Mouse (Mus musculus) activated CD4-positive, CD25-positive, alpha-beta regulatory T cell, adult 4 months (primary cell): ENCODE data around the gene 4930519P11Rik. TPM values are rescaled to one million over a fixed set of nuclear protein-coding genes. Genes with fewer than 3 reads are reported as not detected.
A peak's percentile ranks its signal among the peaks of the same experiment; 100 is the strongest.

Source experiments
- ATAC-seq: one replicate; pipeline ENCODE4 v1.8.0; 2017
- polyA plus RNA-seq, 2 experiments: library from polyadenylated mRNA; unstranded; fragments of 100-300 nt; shearing (Covaris generic); gene quantifications; one replicate each; pipeline ENCODE4 v1.2.1; 2017

The 4930519P11Rik gene
- not detected for polyA plus RNA-seq

DNA sequence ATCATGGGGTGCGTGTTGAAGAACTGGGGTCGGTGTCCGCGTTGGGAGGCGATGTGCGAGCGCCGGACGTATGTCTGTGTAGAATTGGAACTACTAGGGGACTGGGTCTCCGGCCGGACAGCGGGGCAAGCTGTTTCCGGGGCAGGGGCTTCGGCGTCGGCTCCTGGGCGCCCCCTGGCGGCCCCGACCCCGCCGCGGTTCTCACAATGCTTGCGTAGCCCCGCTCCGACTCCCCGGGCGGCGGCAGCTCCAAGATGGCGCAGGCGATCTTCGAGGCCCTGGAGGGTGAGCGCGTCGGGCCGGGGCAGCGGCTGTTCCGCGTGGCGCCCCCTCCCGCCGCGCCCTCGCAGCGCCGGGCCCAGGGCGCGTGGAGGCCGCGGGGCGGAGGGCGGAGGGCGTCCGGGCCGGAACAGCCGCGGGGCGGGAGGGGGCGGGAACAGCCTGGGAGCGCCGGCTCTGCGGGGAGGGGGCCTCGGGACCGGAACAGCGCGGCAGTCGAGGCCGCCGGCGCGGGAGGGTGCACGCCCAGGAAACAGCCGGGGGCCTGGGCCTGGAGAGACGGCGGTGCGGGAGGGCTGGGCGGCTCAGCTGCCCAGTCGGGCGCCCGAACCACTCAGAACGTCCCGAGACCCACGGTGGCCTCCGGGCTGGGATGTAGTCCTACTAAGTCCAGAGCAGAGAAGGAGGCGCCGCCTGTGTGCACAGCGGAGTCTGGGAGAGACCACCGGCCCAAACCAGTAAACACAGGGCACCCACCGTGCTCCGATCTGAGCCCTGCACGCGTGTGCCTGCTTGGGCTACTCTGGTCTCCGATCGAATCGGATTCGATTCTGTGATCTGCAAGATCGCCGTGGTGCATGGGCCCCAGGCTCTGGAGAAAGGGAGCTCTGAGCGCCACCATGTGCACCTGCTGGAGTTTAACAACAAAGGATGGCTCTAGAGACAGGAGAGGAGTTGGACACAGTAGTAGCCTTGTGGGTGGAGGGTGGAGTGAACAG lies at the start of gene 4930519P11Rik, which contains the start of gene Zfp341:
Gene 4930519P11Rik (minus strand): TSS at position 320 of the 998 bp plus-strand sequence.
Gene Zfp341 (plus strand): TSS at position 180 of the 998 bp plus-strand sequence.
- peak; percentile 78 for ATAC-seq

DNA sequence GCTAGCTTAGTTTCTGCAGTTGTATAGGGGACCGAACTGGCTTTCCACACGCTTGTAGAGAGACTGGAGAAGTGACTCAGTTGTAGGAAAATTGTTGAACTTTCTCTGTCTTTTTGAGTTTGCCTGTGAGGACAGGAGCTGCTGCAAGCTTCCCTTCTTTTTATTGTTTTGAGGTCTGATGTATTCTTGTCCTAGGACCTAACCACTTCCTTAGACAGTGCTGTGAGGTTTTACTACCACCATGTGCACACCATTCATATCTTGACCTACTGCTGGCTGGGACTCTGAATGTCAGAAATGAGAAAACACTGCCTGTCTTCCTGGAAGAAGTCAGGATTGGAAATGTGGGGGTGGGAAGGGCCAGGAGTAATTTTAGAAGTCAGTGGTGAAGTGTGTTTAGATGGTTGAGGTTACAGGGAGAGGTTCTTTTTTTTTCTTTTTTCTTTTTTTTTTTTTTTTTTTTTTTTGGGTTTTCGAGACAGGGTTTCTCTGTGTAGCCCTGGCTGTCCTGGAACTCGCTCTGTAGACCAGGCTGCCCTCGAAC lies 46.4 kb upstream of the 4930519P11Rik start:
- ATAC-seq = no peak

DNA sequence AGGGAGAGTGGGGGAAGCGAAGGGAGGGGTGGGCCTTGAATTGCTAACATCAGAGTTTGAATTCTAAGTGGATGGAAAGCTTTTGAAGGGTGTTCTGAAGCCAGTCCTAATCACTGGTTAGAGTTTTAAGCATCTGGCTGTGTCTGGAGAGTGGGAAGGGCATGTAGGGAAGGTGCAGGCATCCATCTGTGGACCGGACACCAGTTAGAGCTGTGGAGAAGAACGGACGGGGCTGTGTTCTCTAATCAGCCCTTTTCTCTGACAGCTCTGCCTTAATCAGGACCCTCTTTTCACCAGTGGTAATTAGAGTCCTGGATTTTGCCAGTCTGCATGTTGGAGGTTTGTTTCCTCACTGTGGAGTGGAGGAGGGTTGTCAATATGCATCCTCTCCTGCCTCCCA lies 45.8 kb upstream of the 4930519P11Rik start:
- no peak for ATAC-seq

DNA sequence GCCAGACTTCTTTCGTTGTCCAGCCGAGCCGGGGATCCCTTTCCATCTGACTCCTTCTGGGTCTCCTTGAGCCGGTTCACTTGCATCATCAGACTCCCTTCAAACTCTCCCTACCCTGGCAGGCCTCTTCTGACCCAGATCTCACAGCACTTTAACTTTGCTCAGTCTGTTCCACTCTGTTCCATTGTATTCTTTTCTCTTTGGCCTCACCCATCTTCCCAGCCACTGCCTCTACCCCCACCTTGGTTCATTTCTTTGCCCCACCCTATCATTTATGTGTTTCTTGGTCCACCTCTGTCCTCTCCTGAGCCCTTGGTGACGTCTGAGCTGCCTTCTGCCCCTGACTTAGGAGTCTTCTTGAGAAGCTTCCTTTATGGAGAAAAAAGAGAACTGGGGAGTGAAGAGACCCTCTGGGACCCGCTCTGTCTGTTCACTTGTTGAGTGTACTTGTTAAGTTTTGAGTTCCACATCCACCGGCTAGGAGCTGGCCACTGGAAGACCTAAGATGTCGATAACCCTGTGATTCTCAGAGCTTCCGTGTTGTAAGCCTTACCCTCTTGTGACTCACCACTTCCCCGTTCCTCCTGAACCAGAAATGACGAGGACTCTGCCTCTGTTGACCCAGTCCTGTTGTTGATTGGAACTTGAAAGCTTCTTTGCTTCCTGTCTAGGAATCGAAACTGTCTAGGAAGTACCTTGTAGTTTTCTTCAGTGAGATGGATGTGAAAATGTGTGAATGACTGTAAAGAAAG lies 44.4 kb upstream of the 4930519P11Rik start:
- peak; percentile 75 for ATAC-seq

DNA sequence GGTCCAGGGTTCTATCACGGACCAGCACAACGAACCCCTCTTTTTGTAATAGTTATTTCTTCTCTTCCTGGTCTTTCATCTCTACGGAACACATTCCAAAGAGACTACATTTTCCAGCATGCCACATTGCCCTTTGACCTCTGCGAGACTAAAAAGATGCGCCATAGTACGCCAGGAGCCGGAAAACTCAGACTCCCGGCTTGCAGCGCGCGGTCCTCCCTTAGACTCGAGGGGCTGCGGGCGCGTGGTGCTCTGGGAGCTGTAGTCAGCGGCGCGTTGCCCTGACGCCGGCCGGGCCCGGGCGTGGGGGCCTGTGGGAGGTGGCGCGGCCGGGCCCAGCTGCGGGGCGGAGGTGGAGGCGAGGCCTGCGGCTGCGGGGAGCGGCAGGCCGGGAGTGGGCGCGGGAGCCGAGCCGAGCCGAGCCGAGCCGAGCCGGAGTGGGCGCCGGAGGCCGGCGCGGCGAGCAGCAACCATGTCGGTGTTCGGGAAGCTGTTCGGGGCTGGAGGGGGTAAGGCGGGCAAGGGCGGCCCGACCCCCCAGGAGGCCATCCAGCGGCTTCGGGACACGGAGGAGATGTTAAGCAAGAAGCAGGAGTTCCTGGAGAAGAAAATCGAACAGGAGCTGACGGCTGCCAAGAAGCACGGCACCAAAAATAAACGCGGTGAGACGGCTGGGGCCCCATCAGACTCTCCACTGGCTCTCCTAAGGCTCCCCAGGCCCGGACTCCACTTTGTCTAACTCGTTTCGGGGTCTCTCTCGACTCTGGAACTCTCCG lies 43.7 kb upstream of the 4930519P11Rik start:
- ATAC-seq = peak; percentile 86

DNA sequence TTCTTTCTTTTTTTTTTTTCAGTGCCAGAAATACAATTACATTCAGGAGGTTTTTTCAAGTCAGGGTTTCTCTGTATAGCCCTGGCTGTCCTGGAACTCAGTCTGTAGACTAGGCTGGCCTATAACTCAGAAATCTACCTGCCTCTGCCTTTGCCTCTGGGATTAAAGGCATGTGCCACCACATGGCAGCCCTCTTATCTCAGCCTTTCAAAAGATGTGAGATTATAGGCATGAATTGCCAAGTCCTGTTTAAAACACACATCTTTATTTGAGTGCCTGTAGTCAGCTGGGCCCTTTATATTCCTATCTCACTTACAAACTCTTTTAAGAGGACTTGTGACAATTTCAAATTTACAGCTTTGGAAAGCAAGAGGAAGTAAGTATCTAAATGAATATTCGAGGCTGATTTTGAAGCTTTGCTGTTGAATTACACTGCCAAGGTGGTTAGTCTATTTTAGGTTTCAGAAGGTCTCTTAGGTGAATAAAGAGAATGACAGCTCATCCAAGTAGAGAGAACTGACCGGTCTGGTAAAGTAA lies 42.7 kb upstream of the 4930519P11Rik start:
- ATAC-seq = no peak

DNA sequence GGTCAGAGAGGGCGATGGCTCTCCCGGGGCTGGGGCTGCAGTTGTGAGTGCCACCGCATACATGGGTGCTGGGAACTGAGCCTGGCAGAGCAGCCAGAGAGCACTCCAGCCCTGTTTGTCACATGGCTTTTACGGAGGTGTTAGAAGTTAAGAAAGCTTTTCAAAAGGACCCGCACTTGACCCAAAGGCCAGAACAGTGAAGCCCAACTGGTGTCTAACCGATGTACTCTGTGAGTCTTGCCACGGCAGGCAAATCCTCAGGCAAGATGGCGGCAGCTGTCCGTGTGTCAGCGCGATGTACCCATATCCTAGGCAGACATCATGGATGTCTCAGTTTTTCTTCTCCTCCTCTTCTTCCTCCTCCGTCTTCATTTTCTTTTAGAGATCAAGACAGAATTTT lies 41.7 kb upstream of the 4930519P11Rik start:
- no peak for ATAC-seq

DNA sequence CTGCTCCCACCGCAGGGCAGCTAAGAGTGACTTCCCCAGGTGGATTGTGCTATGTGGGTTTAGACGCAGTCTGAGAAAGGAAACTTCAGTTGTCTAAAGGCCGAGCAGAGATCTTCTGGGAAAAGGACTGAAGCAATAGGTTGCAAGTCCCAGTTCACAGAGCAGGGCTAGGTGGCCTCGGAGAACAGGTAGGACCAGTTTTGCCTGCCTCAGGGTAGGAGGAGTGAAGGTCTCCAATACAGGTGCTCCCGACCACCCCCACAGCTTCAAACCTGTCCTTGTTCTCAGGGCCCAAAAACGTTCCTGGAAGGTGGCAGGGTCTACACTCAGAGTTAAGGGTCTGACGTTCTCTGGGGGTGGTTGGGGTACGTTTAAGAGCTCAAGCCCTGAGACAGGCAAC lies 38.1 kb upstream of the 4930519P11Rik start, which contains the start of gene Chmp4b:
Gene Chmp4b (plus strand): TSS at position 343 of the 400 bp plus-strand sequence.
- ATAC-seq = no peak

DNA sequence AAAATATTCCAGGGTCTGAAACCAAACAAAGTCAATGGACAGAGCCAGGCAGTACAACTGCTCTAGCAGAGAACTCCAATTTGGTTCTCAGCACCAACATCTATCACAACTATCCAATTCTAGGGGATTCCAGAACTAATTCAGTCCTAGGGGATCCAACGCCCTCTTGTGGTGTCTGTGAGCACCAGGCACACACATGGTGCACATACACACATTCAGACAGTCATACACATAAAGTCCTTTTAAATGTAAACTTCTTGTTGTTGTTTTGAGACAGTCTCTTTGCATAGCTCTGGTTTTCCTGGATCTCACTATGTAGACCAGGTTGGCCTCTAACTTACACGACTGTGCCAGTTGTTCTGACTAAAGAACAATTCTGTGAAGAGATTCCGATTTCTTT lies 37.2 kb upstream of the 4930519P11Rik start:
- no peak for ATAC-seq

DNA sequence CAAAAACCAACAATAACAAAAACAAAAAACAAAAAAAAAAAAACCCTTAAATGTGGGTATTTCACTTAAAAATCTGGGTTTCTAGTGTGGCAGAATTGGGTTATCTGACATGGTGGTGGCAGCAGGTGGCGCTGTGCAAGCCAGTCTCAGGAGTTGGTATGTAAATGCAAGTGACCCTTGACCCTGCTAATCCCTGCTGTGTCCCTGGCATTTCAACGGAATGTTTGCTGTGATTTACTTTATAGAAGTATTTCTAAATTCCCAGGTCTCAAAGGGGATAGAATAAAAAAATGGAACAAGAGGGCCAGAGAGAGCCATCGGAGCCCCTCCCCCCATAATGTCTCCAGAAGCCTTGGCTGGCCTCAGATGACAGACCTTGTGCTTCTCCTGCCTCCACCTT lies 34.8 kb upstream of the 4930519P11Rik start:
- ATAC-seq = no peak

DNA sequence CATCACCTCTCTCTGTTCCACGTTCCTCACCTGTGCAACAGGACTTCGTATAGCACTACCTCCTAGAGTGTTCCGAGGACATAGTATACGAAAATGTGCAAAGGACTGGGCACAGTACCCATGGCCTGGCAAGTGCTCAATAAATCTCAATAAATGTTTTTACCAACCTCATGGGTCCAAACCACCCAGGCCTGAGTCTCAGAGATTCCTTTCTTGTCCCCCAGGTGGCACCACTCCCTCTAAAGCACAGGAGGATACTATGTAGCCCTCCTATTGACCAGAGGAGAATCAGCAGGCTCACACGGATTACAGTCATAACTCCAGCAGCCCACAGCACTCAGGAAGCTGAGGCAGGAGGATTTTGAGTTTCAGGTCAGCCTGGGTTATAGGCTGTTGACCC lies 33.4 kb upstream of the 4930519P11Rik start:
- no peak for ATAC-seq

DNA sequence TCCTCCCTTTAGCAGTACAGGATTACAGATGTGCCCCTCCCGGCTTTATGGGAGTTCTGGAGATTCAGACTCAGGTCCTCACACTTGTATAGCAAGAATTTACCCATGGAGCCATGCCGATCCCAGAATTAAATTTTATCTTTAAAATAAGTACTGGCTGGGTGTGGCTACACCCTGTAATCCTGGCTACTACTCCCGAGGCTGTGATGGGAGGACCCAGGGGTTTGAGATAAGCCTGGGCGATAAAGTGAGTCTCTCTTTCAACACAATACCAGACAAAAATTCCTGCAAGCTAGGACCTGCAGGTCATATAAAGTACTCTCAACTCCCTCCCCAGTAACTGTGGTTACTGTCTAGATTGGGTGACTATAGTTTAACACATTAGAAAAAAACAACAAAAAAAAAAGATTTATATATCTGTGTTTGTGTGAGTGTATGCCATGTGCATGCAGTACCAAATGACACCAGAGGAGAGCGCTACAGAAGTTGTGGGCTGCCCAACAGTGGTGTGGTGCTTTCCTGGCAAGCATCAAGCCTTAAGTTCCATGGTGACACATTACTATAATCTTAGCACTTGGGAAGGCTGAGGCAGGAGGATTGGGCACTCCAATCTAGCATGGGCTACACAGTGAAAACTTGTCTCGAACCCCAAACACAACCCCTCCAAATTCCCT lies 29.6 kb upstream of the 4930519P11Rik start:
- ATAC-seq = no peak

DNA sequence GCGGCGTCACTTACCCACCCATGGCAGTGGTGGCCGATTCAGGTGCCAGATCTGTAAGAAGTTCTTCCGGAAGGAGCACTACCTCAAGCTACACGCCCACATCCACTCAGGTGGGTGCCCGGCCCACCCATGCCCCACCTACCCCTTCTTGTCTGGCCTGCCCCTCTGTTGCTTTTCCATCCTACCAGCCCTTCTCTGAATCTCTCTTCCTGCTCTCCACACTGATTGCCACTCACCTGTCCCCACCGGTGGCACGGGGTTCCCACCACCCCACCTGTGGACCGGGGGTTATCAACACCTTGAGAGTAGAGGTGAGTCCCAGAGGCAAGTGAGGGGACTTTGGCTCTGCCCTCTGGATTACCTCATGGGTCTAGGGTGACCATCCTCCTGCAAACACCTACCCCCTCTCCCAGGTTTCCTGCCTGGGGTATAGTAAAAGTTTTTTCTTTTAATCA lies 28.8 kb upstream of the 4930519P11Rik start:
- ATAC-seq = no peak

DNA sequence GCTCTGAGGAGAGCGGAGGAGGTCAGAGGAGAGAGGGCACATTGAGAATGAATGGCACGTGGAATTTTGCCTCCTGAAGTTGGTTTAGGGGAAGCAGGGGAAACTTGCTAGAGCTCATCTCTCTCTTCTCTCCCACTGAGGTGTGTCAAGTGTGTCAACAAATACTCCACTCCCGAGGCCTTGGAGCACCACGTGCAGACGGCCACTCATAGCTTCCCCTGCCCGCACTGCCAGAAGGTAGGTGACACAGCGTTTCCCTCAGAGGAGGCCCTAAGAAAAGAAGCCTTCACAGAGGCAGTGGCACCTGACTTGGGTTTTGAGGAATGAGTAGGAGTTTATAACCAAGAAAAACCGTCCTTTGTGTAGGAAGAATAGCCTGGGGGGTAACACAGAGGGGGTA lies 27.9 kb upstream of the 4930519P11Rik start:
- ATAC-seq = no peak

DNA sequence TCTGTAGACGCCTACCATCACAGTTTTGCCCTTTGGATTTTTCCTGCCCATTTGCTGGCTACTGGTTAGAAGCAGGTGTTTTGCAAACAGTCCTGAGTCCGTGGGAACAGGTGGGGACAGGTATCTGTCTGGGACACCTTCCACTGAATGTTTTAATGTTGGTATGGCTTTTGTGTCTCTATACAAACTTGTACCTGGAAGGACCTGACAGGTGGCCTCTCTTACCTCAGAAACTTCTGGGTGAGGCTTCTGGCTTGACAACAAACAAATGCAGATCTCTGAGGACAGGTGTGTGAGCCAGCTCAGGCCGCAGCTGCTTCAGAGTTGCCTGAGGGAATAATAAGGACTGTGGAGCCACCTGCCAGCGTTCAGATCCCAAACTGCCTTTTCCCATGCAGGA lies 25.9 kb upstream of the 4930519P11Rik start:
- no peak for ATAC-seq

DNA sequence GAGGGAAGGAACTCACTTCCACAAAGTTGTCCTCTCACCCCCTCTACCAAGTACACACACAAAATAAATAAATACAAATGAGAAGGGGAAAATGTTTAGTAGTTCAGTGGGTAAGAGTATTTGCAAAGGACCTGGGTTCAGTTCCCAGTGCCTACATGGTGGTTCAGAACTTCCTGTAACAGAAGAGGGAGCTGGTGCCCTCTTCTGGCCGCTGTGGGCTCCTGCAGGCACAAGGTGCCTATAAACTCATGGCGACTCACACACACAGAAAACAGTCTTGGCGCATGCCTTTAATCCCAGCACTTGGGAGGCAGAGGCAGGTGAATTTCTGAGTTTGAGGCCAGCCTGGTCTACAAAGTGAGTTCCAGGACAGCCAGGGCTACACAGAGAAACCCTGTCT lies 25.3 kb upstream of the 4930519P11Rik start:
- ATAC-seq = no peak

DNA sequence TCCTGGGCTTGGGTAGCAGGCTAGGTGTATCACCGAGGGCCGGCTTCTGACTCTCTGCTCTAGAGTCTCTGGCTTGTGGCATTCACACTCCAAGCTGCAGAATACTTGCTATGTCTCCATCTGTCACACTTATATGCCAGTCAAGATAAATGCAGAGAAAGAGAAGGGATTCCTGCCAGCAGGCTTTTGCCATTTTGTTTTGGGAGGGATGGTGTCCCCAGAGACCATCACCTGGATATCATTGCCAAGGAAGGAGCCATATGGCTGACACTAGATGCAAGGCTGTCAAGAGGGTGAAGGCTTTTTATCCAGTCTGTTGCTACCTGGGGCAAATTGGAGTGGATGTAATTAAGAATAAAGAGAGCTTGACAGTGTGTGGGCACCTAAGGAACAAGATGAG lies 22.6 kb upstream of the 4930519P11Rik start:
- no peak for ATAC-seq

DNA sequence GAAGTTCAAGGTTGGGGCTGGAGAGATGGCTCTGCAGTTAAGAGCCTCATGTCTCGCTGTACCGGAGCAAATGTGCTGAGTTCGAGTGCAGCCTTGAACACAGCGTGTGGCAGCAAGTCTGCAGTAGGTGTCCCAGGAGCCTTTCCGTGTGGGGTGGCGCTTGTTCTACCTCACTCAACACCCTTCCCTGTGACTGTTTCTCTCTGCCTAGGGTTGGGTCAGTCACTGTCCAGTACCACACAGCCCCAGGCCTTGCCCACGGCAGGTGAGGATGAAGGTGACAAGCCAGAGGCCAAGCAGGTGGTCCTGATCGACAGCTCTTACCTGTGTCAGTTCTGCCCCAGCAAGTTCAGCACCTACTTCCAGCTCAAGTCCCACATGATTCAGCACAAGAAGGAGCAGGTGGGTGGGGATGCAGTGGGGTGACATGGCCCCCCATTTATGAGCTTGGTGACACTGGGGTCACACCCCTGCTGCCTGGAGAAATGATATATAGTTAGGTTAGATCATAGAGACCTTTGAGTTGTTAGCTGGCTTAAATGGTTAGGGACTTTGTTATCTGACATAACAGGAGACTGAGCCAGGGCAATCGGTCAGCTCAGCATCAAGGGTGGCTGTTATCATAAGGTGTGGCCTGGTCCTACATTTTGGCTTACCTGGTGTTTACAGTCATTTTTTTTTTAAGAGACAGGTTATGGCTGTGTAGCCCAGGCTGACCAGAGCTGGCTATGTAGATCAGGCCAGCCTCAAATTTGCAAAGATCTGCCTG lies 20.8 kb upstream of the 4930519P11Rik start:
- no peak for ATAC-seq

DNA sequence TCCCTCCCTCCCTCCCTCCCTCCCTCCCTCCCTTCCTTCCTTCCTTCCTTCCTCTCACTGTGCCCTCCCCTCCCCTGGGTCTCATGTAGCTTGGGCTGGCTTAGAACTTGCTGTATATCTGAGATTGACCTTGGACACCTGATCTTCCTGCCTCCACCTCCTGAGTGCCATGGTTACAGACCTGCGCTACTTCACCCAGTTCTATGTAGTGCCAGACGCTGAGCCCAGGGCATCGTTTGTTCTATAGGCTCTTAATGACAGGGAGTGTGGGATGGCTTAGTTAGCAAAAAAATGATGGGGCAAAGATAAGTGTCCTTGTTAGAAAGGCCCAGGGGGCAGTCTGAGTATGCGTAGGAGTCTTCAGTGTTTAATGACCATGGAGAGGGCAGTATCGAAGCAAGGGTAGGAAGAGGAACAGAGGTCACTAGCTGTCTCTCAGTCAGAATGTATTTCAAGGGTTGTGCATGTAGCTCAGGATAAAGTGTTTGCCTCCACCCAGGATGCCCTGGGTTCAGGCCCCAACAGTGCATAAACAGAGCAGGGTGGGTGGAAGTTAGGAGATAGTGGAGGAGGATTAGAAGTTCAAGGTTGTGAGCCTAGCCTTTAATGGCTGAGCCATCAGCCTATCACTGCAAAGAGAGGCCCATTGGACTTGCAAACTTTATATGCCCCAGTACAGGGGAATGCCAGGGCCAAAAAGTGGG lies 20.0 kb upstream of the 4930519P11Rik start:
- ATAC-seq = no peak
